Mouse (Mus musculus) liver (tissue): ENCODE data around the gene Lbhd1.
"Not testable (repeated sequence)": the region's sequence is repeated elsewhere in the genome, so short reads cannot be mapped to it uniquely, and the experiment has no call there.

Source experiments
- DNase-seq: peaks from one replicate; pipeline ENCODE4 v3.0.0-alpha.2; 2020; ENCODE audit warnings: mixed read lengths

The Lbhd1 gene

DNA sequence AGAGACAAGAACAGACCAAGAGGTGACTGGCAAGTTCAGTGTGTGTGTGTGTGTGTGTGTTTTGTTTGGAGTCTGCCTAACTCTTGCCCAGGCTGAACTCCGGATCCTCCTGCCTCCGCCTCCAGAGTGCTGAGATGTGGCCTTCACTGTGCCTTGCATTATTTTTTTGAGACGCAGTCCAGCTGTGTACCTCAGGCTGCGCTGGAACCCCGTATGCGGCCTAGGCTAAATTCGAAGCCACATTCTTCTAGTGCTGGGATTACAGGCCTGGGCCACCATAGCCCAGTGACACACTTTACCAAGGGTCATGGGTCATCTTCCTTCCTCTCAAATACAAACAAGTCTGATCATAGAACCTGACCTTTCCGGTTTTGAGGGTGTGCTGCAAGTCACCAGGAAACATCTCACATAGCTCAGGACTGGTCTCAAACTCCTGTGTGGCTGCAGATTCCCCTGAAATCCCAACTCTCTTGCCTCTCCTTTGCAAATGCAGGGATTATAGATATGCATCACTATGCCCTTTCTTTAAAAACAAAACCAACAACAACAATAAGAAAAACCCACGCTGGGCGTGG, 11.2 kb upstream of the Lbhd1 start:
- DNase-seq = no peak

DNA sequence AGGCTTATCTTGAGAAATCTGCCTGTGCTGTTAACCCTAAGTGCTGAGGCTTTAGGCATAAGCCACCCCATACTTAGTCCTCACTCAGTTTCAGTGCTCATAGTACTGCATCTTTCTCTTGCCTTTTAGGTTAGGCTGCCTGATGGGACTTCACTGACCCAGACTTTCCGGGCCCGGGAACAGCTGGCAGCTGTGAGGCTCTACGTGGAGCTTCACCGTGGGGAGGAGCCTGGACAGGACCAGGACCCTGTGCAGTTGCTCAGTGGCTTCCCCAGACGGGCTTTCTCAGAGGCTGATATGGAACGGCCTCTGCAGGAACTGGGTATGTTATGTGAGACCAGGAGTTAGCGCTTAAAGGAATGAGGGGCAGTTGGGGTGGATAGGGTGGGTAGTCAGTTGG, 8.5 kb upstream of the Lbhd1 start:
- no peak for DNase-seq

DNA sequence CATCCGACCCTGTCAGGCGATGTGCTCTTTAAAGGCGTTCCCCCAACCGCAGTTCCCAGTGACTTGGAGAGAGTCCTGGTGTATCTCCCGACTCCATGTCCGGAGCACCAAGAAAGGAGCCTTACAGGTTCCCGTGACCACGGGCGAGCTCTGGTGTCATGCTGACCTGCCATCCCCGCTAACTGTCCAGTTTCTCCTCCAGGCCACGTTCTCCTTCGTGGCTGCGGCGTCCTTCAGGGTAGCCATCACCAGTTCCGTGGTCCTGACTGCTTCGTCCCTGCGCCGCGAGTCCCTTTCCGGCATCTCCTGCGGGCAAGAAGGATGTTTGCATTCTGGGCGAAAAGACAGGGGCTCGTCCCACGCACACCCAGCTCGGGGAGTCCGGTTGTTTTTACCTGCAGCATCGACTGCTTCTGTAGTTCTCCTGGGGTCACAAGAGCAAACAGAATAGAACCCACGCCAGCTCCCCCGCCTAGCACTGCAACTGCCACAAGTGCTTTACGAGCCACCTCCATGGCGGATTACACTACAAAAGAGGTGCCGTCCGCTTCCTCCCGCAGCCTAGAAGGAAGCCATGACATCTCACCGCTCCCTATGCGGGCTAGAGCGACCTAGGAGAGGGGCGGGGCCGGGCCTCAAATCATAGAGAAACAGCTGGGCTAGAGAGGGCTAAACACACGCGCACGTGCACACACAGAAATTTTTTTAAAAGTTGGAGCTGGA, 3.1 kb upstream of the Lbhd1 start, which contains the start of gene Uqcc3:
TSS of gene Uqcc3 (minus strand) at position 613 of the 723 bp plus-strand sequence.
- DNase-seq = peak; percentile 88

DNA sequence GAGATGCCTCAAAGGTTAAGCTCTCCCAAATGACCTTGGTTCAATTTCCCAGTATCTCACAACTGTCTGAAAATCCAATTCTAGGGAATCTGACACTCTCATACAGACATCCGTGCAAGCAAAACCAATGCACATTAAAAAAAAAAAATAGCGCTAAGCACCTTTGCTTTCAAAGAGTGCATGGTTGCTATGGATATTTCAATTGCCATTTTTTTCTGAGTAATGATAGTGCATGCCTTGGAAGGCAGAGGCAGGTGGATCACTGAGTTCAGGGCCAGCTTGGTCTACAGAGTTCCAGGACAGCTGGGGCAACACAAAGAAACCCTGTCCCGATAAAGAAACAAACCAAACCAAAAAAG, 2.5 kb upstream of the Lbhd1 start:
- DNase-seq = no peak

DNA sequence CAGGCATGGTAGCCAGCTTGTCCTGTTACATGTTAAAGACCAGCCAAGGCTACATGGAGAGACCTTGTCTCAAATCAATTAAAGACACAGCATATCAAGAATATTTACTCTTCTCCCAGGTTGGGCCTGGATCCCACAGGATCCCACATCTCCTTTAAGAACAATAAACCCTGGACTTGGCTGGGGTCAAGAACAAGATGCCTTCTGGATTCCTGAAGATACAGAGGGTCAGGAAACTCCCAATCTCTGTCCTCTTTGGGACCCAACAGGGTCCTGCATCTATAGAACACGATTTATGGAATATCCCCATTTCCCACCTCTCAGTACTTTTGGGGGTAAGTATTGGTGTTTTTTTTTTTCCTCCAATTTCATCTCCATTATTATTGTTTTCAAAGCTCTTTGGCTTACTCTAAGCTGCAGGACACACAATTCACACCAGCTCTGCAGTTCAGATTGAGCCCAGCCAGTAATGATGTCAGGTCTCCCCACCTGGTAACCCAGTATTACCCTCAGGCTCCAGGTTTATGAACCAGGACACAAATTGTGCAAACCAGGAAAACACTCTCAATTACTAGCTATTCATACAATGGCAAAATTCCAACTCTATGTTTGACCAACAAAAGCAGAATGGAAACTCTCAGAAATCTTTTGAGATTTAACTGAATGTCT, 3.5 kb downstream of the Lbhd1 start:
- DNase-seq = no peak

DNA sequence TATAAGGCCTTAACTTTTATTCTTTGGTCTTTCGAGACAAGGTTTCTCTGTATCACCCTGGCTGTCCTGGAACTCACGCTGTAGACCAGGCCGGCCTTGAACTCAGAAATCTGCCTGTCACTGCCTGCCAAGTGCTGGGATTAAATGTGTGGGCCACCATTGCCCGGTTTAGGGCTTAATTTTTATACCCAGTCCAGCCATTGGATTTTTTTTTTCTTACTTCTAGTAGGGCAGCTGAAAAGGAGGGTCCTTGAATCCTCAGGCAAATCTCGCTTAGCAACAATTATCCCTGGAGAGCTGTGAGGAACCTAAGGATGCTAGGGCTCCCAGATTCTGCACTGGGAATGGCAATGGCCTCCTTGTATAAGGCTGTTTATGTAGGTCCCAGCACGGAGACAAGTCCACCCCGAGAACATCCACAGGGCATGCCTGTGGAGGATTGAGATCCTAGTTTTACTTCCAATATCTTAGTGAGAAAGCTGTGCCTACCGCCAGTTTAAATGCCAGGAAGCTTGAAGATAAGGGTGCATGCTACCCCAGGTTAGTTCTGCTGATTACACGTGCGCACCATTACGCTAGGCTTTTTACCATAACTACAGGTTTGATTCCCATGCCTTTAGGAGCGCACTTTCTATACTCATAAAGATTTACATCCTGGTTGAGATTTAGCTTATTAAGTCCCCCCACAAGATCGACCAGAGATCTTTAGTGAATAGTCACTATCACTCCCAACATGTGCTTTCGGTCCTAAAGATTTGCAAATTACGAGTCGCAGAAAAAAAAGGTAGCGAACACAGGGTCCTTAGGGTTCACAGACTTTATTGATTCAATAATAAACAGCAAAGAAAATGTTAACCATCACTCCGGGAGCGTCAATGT, 4.3 kb downstream of the Lbhd1 start:
- DNase-seq = peak; percentile 24

DNA sequence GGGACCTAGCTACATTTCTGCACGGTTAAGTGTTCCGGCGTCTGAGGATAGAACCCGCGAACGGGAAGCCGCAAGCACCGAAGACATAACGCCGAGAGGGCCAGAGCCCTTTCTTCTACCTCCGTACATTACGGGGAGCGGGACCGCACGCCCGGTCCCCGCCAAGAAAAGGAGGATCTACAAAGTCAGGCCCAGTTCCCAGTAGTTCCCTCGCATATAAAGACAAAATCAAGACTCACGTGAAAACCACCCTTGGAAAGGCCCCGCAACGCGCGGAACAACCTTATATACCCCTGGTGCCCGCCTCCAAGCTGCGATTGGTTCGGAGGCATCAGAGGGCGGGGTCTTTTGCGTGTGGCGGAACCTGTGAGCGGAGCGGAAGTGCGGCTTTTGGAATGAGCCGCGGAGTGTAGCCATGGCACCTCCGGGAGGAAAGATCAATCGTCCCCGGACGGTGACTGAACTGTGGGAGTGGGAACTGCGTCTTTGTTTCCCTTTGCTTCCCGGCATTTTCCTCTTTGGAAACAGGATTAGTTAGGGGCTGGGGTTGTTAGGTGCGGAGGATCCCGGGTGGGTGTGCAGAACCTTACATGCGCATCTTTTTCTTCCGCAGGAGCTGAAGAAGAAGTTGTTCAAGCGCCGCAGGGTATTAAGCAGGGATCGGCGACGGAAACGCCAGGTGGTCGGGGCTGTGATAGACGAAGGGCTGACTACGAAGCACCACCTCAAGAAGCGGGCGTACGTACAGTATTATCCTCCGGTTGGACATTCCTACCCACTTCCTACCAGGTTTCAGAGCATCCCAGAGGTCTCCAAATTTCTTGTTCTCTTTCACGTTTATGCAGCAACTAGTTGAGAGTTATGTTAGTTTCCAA, 5.2 kb downstream of the Lbhd1 start, which contains the start of the genes 1810009A15Rik and Gm49416:
TSS of gene 1810009A15Rik (plus strand) at position 343 of the 875 bp plus-strand sequence.
TSS of gene Gm49416 (plus strand) at position 416 of the 875 bp plus-strand sequence.
- DNase-seq = peak; percentile 98

DNA sequence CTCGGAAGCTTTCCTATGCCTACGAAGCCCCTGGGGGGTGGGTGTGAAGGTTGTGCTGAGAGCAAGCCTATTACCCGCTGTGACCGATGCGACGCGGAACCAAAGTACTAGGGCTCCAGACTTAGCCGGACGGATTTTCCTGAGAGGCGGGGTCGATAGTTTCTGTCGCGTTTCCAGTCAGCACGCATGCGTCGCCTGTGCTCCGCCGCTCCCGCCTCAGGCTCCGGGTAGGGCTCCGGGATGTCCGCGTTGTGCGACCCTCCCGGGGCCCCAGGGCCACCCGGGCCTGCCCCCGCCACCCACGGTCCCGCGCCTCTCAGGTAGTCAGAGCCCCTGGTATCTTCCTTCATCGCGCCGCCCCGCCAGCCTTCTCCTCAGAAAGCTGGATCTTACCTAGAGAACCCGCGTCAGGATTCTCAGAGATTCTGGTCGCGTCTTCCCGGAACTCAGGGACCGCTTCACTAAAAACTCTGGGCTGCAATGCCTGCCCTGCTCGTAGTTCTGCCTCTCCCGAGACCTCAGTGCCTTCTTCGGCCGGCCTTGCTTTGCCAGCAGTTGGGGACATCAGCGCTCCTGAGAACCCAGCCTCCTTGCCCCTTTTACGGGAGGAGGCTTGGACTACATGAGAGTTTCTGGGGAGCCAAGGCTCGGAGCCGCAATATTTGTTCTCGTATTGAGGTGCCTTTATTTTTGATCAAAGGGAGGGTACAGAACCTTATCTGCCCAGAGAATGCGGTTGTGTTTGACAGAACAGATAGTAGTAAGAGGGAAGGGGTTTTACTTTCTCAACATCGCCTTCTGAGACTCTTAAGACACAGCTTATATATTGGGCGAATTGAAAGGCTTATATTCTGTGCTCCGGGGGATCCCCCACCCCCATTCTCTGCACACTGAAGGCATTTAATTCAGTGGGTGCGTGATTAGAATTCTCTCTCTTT, 9.6 kb downstream of the Lbhd1 start, which contains the start of gene Ints5:
TSS of gene Ints5 (plus strand) at position 177 of the 938 bp plus-strand sequence.
- DNase-seq = peak; percentile 88

DNA sequence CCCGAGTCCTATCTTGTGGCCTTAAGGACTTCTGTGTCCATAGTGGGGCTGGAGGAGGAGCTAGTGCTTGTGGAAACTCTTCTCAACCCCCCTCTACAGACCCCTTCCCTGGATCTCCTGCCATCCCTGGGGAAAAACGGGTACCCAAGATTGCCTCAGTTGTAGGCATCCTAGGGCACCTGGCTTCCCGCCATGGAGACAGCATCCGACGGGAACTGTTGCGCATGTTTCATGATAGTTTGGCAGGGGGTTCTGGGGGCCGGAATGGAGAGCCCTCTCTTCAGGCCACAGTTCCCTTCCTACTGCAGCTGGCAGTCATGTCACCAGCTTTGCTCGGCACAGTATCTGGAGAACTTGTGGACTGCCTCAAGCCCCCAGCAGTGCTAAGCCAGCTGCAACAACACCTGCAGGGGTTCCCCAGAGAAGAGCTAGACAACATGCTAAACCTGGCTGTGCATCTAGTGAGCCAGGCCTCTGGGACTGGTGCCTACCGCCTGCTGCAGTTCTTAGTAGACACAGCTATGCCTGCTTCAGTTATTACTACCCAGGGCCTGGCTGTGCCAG, 11.9 kb downstream of the Lbhd1 start:
- DNase-seq = no peak

DNA sequence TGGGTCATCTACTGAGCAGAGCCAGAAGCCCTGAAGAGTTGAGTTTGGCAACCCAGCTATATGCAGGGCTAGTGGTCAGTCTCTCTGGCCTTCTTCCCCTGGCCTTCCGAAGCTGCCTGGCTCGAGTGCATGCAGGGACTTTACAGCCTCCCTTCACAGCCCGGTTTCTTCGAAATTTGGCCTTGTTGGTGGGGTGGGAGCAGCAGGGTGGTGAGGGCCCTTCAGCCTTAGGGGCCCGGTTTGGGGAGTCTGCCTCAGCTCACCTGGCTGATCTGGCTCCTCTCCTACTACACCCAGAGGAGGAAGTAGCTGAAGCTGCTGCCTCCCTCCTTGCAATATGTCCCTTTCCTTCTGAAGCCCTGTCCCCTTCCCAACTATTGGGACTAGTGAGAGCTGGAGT, 12.7 kb downstream of the Lbhd1 start:
- not testable (repeated sequence) for DNase-seq

DNA sequence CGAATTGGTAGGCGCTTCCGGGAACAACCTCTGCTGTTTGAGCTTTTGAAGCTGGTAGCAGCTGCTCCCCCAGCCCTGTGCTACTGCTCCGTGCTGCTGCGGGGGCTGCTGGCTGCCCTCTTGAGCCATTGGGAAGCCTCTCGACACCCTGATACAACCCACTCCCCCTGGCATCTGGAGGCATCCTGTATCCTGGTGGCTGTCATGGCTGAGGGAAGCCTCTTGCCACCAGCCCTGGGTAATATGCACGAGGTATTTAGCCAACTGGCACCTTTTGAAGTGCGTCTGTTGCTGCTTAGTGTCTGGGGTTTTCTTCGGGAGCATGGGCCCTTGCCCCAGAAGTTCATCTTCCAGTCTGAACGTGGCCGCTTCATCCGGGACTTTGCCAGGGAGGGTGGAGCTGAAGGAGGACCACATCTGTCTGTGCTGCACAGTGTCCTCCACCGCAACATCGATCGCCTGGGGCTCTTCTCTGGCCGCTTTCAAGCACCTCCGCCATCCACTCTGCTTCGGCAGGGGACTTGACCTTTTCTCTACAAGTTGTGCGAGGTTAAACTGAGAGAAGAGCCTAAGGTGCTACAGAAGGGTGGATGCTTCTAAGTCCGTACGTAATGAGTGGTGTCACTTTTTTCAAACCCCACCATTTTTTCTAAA, 13.8 kb downstream of the Lbhd1 start:
- DNase-seq = peak; percentile 32

DNA sequence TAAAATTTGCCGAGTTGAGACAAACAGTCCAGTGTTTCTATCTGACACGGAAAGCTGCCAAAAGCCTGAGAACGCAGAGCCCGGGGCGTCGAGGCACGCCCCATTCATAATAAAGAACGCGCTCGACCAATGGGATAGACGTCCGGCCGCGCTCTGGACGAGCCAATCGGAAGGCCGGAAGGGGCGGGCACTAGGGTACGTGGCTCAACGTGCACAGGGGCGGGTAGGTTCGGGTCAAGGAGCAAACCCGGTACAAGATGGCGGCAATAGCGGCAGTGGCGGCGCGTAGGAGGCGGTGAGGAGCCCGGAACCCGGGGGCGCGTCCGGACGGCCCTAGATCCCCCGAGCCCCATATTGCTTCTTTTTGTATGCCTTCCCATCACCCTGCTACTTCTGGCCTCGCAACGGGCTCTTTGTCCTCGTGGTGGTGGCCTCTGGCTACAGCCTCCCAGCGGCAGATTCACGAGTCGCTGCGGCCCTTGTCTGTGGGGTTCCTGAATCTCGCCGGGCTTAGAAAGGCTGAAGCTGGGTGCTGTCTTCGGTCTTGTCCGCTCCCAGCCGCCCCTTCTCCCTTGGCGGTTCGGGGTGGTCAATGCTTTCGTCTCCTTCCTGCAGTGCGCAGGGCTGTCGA, 14.4 kb downstream of the Lbhd1 start, which contains the start of gene Ganab:
TSS of gene Ganab (plus strand) at position 207 of the 631 bp plus-strand sequence.
- DNase-seq = peak; percentile 98

DNA sequence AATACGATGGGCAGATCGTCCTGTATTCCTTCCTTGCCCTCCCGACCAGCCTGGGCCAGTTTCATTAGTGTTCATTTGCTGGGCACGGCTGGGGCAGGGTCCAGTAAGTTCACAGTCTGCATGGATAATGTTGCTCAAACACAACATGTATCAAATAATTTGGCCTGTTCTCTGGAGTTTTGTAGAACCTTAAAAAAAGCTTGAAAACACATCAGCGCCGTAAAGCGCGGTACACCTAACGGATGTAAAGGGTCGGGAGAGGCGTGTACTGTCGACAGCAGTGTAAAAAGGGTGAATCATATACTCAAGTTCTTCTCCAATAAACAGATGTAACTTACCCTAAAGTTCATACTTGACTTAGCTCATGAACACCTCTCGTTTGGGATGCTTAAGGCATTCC, 15.0 kb downstream of the Lbhd1 start:
- DNase-seq = no peak

DNA sequence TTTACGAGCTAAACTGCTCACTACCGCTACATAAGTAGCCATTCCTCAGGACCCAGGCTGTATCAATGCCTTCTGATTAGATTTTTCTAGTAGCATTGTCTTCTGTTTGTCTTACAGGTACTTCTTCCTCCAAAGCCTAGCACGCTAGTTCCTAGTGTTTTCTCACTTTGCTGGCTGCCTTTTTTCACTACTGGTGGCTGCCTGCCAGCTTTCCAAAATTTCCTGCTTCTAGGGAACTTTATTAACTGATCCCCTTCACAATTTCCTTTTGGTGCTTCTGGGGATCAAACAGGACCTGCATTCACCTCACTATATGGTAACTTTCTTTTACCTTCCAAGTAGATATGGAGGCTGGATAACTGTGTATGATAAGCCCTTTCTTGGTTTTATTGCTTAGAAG, 15.5 kb downstream of the Lbhd1 start:
- no peak for DNase-seq

DNA sequence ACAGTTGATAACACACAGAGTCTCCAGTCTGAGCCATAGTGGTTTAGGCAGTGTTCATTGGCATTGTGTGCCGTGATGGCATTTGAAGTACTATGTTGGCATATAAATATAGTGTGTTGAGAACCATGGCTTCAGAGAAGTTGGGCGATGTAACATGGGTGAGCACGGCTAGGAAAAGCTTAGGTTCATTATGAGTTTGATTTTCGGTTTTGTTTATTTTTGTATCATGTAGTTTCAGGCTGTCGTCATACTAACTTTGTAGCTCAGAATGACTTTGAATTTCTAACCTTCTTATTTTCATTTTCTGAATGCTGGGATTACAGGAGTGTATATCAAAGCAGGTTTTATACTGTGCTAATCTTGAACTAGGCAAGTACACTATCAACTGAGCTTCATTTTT, 19.9 kb downstream of the Lbhd1 start:
- no peak for DNase-seq

DNA sequence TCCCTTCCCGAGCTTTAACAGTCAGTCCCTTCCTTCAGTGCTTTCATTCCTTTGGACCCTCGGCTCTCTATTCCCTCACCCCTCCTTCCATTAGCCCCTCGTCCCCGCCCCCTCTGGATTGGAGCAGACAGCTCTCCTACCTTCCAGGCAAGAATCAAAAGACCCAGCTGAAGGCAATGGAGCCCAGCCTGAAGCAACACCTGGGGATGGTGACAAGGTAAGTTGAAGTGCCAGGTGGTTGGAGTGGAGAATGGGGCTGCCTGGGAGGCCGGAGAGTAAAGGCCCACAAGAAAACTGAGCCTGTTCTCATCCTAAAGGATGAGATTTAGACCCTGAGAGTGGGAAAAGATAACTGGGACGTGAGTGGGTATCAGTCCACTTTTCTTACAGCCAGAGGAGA, 25.0 kb downstream of the Lbhd1 start:
- DNase-seq = no peak

DNA sequence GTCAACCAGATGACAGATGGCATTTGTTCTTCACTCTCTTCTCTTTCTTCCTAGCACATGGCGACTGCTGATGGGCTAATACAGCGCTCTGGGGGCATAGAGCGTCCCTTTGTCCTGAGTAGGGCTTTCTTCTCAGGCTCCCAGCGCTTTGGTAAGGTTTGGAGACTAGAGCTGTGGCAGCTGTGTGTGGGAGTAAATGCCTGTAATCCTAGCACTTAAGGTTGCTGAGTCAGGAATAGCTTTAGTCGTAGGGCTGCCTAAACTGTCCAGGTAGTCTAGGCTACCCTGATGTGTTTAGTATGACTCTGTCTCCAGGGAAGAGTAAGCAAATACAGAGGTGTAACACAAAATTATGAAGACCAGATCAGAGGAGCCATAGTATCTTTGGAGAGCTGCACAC, 28.3 kb downstream of the Lbhd1 start:
- DNase-seq = no peak

DNA sequence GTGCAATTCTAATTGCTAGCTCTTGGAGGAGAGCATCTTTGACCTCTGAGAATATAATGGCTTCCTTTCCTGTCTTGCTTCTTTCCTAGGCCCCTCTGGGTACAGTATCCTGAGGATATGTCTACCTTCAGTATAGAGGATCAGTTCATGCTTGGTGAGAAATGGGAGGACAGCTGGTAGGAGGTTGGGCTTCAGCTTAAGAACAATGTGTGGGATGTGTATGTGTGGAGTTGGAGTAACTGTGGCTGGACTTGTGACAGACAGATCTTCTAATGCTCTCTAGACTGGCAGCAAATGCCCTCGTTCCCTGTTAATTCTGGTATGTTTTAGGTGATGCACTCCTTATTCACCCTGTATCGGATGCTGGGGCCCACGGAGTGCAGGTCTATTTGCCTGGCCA, 30.7 kb downstream of the Lbhd1 start:
- DNase-seq = no peak

DNA sequence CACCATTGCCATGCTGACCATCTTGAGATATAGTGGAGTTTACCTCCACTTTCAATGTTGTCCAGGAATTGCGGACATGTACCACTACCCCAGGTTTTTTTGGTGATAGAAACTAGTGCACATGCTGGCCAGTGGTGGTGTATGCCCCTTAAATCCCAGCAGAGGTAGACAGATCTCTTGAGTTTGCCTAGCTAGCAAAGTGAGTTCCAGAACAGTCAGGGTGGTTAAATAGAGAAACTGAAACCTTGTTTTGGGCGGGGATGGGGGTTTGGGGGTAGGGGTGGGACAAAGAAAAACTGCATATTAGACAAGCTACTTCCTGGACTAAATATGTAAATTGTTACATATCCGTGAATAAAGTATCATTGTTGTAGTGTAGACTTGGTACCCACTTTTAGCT, 35.5 kb downstream of the Lbhd1 start:
- DNase-seq = no peak
